Mouse (Mus musculus) kidney, embryonic 15.5 days (tissue): ENCODE measurements around the gene Bglap2. TPM values are rescaled to one million over a fixed set of nuclear protein-coding genes. Genes with fewer than 3 reads are reported as not detected.
A peak's percentile ranks its signal among the peaks of the same experiment; 100 is the strongest.
"Not testable (repeated sequence)": the region's sequence is repeated elsewhere in the genome, so short reads cannot be mapped to it uniquely, and the experiment has no call there.

ENCODE experiments used
- ATAC-seq: fragments of 200-750 bp; cut with Nextera tagmentation; replicated peaks from 2 replicates; pipeline ENCODE4 v1.8.0; 2017; ENCODE audit warnings: moderate TSS enrichment; ENCODE audit not compliant: low FRiP score
- H3K27ac ChIP-seq: fragments of 300-500 bp; sonication (generic); 2 replicates; pipeline ENCODE4 v1.5.1; 2015; ENCODE audit warnings: mild to moderate bottlenecking, inconsistent platforms
- H3K27me3 ChIP-seq: fragments of 300-500 bp; sonication (generic); 2 replicates; pipeline ENCODE4 v1.6.1; 2015; ENCODE audit warnings: inconsistent platforms
- H3K36me3 ChIP-seq: fragments of 300-500 bp; sonication (generic); 2 replicates; pipeline ENCODE4 v1.6.1; 2015; ENCODE audit warnings: inconsistent platforms
- H3K4me1 ChIP-seq: fragments of 300-500 bp; sonication (generic); 2 replicates; pipeline ENCODE4 v1.6.1; 2015; ENCODE audit warnings: inconsistent platforms
- H3K4me2 ChIP-seq: fragments of 300-500 bp; sonication (generic); 2 replicates; pipeline ENCODE4 v1.6.1; 2015; ENCODE audit warnings: moderate library complexity, mild to moderate bottlenecking, inconsistent platforms
- H3K4me3 ChIP-seq: fragments of 300-500 bp; sonication (generic); replicated peaks from 2 replicates; pipeline ENCODE4 v1.5.1; 2015; ENCODE audit warnings: mild to moderate bottlenecking, inconsistent platforms
- H3K9ac ChIP-seq: fragments of 300-500 bp; sonication (generic); 2 replicates; pipeline ENCODE4 v1.6.1; 2015; ENCODE audit warnings: mild to moderate bottlenecking, inconsistent platforms
- H3K9me3 ChIP-seq: fragments of 300-500 bp; sonication (generic); replicated peaks from 2 replicates; pipeline ENCODE4 v1.6.1; 2016; ENCODE audit warnings: inconsistent platforms
- WGBS: fragments of 180-500 bp; shearing (Covaris S2); methylation state at CpG from one replicate; pipeline ENCODE4 v1.1.7; 2015; ENCODE audit warnings: mixed read lengths; 5-methylcytosine and 5-hydroxymethylcytosine counted together
- polyA plus RNA-seq: library from polyadenylated mRNA; unstranded; fragments of >200 nt; fragmentation: Nextera tagmentation; extraction: Ambion mirVana; gene quantifications from 2 replicates; pipeline ENCODE4 v1.2.1, GENCODE M21; 2015

Bglap2 gene
- polyA plus RNA-seq, 1 experiment from 2014 or later = not detected

DNA sequence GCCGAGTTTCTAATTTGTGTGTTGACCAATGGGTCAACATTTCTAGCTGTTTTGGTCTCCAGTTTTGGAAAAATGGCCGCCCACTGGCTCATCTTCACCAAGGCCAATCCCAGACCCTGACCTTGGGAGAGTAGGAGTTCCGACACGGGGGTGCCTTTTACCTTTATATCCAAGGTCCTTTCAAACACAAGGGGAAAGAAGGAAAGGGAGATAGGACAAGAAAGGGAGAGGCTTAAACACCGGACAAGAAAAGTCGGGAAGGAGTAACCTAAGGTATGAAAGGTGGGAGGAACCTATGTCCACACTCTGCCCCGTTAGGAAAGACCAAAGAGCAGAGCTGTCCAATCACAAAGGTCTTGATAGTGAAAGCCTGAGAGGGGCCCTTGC is 32.1 kb upstream of the Bglap2 start:
- Histone ChIP-seq H3K27ac (peak overlapping the region; percentile 99), H3K9ac (peak overlapping the region; percentile 83), H3K9me3 (no peaks in the 10 kb centered on the region), H3K36me3 (peaks cover 53% of the 10 kb centered on the region), H3K4me2 (peak overlapping the region; percentile 71), H3K4me1 (peaks cover 42% of the 10 kb centered on the region), H3K27me3 (no peaks in the 10 kb centered on the region), H3K4me3 (peak overlapping the region; percentile 78)
- WGBS = 18% methylated on average over 7 of the region's 7 CpGs
- no peak; the same call in 1 of the 2 replicates for ATAC-seq

DNA sequence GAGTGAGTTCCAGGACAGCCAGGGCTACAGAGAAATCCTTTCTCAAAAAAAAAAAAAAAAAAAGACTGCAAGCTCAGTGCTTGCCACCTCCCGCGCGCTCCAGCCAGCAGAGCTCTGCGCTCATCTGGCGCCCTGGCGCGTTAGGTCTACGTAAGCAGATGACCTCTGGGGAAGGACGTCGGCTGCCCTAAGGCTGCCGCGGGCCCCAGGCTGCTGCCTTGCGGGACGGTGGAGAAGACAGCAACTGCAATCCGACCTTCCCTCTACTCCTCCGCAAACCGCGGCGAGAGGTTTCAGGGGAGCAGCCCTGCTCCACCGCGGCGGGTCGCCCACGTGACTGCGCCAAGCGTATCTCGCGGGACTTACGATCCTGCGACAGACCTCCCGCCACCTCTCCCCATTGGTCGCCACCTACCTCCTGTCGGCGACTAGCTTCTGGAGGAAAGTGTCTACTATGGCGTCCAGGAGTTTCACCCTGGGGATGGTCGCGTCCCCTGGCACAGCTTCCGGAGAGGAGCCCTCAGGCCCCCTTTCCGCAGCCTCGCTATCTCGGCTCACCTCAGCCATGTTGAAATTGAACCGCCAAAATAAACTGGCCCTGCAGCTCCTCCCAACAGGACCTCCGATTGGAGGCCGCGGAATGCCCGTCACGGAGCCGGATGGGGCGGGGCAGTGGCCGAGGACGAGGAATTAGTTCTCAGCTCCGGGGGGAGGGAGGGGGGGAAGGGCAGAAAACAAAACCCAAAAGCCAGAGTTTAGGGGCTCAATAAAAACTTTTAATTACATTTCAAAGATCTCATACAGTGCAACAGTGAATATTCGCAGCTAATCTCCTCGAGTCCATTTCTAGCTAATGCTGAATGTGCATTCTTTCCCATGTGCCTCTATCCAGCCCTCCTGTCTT is 31.5 kb upstream of the Bglap2 start, which contains the start of gene Pmf1:
Gene Pmf1, minus strand, starts transcription at position 591 of the 904 bp plus-strand sequence.
- peak within 1 kb of the TSS; percentile 71 for H3K4me2 ChIP-seq
- H3K4me3 ChIP-seq = peak within 1 kb of the TSS; percentile 78
- H3K27ac ChIP-seq = peak within 1 kb of the TSS; percentile 99
- peaks cover 46% of the 10 kb centered on the region for H3K36me3 ChIP-seq
- H3K4me1 ChIP-seq = peaks cover 42% of the 10 kb centered on the region
- H3K27me3 ChIP-seq = no peaks in the 10 kb centered on the region
- H3K9me3 ChIP-seq = no peaks in the 10 kb centered on the region
- peak; percentile 93 for ATAC-seq
- WGBS = under 1% methylated on average over 54 of the region's 54 CpGs
- peak within 1 kb of the TSS; percentile 83 for H3K9ac ChIP-seq

DNA sequence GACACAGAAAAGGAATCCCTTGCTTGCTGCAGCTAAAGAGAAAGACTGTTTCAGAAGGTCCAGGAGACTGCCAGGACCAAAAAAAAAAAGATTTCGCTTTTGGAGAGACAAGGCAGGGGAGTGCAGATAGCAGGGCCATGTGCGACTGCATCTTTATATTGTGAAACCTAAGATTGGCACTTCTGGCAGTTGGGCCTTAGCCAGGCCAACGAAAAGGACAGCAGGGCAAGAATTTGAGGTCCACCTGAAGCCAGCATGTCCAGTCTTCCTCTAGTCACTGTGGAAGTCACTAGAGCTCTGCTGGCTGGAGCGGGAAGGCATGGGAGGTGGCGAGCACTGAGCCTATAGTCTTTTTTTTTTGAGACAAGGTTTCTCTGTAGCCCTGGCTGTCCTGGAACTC is 30.5 kb upstream of the Bglap2 start:
- peak overlapping the region; percentile 83 for H3K9ac ChIP-seq
- WGBS = 54% methylated on average over 5 of the region's 5 CpGs
- peak overlapping the region; percentile 71 for H3K4me2 ChIP-seq
- ATAC-seq = no peak
- no peaks in the 10 kb centered on the region for H3K27me3 ChIP-seq
- peak overlapping the region; percentile 99 for H3K27ac ChIP-seq
- peaks cover 42% of the 10 kb centered on the region for H3K4me1 ChIP-seq
- no peaks in the 10 kb centered on the region for H3K9me3 ChIP-seq
- peaks cover 42% of the 10 kb centered on the region for H3K36me3 ChIP-seq
- H3K4me3 ChIP-seq = peak overlapping the region; percentile 78

DNA sequence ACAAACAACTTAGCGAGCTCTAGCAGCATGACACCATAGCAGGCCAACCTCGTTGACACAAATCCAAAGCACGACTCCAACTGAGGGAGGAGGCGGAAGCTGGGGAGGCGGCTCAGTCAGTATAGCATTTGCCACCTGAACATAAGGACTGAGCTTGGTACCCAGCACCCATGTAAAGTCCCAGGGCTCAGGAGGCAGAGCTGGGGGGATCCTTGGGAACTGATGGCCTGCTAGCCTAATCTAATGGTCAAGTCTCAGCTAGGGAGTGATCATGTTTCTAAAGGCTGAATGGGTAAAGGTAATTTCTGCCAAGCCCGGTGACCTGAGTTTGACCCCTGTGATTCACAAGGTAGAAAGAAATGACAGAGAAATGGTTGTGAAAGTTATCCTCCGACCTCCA is 29.0 kb upstream of the Bglap2 start:
- H3K4me3 ChIP-seq = no peak overlapping the region
- H3K36me3 ChIP-seq = peaks cover 41% of the 10 kb centered on the region
- H3K27me3 ChIP-seq = no peaks in the 10 kb centered on the region
- no peaks in the 10 kb centered on the region for H3K9me3 ChIP-seq
- peaks cover 42% of the 10 kb centered on the region for H3K4me1 ChIP-seq
- H3K9ac ChIP-seq = no peak overlapping the region
- H3K4me2 ChIP-seq = no peak overlapping the region
- 0 out of 2 replicates have a peak overlapping the region, but pooled peaks have one; percentile 15 for H3K27ac ChIP-seq
- no peak for ATAC-seq
- 48% methylated on average over 7 of the region's 7 CpGs for WGBS

DNA sequence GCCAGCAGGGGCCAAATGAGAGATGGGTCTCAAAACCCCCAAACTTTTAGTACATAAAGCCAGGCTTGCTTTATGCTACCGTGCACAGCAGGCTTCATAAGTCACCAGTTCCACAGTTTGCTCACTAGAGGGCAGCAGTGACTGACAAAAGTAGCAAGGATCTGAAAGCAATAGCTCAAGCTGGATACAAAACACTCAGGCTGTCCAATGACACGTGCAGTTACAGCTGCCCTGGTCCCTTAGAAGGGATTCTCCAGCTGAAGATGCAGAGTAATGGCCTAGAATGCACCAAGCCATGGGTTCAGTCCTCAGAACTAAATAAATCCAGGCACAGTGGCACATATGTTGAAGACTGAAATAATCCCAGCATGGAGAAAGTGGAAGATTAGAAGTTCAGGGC is 28.6 kb upstream of the Bglap2 start:
- Histone ChIP-seq H3K9me3 (no peaks in the 10 kb centered on the region), H3K27ac (no peak overlapping the region), H3K4me1 (peaks cover 42% of the 10 kb centered on the region), H3K9ac (no peak overlapping the region), H3K27me3 (no peaks in the 10 kb centered on the region), H3K4me3 (no peak overlapping the region), H3K4me2 (no peak overlapping the region), H3K36me3 (peaks cover 41% of the 10 kb centered on the region)
- WGBS = 0% methylated on average over 2 of the region's 2 CpGs
- ATAC-seq = no peak

DNA sequence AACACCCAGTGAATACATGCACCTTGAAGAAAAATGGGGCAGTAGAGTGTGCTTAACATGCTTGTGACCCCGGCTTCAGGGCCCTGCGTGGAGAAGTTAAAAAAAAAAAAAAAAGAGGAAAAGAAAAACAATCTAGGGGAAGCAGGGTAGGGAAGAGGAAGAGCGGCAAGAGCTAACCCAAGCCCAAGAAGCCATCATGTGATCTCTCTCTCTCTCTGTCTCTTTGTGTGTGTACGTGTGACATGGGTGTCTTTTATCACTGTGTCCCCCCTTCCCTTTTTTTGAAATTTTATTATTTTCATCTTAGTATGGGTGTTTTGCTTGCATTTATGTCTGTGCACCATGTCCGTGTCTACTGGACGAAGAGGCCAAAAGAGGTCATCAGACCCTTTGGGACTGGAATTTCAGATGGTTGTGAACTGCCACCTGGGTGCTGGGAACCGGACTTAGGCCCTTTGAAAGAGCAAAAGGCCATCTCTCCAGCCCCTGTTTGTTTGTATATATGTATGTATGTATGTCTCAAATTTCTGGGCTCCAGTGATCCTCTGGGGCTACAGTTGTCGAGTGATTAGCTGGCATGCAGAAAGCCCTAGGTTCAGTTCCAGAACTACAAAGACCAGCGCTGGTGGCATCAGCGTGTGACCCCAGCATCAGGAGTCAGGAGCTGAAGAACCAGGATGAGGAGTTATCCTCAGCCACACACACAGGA is 25.2 kb upstream of the Bglap2 start:
- Histone ChIP-seq H3K9me3 (no peaks in the 10 kb centered on the region), H3K27me3 (no peaks in the 10 kb centered on the region), H3K9ac (no peak overlapping the region), H3K36me3 (peaks cover 52% of the 10 kb centered on the region), H3K27ac (no peak overlapping the region), H3K4me2 (no peak overlapping the region), H3K4me3 (no peak overlapping the region), H3K4me1 (peaks cover 27% of the 10 kb centered on the region)
- WGBS = 83% methylated on average over 10 of the region's 10 CpGs
- no peak for ATAC-seq

DNA sequence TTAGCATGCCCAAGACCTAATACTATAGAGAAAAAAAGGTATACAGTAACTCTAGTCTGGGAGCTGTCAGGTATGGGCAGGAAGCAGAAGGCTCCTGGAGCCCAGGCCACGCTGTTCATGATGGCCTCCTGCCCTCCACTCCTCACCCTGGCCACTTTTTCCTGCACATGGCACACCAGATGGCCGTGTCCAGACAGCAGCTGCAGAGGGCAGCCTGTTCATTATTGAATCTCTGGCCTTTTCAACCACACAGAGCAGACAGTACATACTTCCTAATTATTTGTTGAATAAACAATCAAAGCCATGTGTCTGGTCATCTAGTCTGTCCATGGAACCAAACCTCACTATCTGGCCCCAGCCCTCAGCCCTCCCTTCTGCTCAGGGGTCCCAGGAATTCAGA is 20.2 kb upstream of the Bglap2 start:
- Histone ChIP-seq H3K27me3 (no peaks in the 10 kb centered on the region), H3K9me3 (no peaks in the 10 kb centered on the region), H3K9ac (no peak overlapping the region), H3K27ac (no peak overlapping the region), H3K4me3 (no peak overlapping the region), H3K4me2 (no peak overlapping the region), H3K4me1 (no peaks in the 10 kb centered on the region), H3K36me3 (peaks cover 64% of the 10 kb centered on the region)
- ATAC-seq = no peak
- 88% methylated on average over 2 of the region's 2 CpGs for WGBS

DNA sequence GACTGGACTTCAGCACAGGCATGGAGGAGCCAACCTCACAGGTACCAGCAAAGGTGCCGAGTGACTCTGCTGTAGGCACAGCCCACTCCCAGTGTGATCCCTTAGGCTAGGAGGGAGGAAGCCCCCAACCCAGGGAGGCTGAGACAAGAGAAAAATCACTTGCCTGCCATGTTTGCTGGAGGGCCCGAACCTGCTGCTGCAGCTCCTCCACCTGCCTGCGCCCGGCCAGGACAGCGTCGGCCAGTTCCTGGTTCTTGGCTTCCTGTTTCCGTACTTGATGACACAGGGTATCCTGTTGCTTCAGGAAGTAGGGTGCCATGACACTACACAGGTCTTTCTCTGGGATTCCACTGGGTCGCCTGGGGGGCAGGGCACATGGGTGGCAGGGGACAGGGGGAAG is 17.2 kb upstream of the Bglap2 start:
- H3K36me3 ChIP-seq = peaks cover 56% of the 10 kb centered on the region
- no peaks in the 10 kb centered on the region for H3K27me3 ChIP-seq
- H3K9me3 ChIP-seq = no peaks in the 10 kb centered on the region
- WGBS = 84% methylated on average over 8 of the region's 8 CpGs
- H3K4me3 ChIP-seq = no peak overlapping the region
- no peak overlapping the region for H3K4me2 ChIP-seq
- H3K27ac ChIP-seq = no peak overlapping the region
- no peaks in the 10 kb centered on the region for H3K4me1 ChIP-seq
- ATAC-seq = no peak
- no peak overlapping the region for H3K9ac ChIP-seq

DNA sequence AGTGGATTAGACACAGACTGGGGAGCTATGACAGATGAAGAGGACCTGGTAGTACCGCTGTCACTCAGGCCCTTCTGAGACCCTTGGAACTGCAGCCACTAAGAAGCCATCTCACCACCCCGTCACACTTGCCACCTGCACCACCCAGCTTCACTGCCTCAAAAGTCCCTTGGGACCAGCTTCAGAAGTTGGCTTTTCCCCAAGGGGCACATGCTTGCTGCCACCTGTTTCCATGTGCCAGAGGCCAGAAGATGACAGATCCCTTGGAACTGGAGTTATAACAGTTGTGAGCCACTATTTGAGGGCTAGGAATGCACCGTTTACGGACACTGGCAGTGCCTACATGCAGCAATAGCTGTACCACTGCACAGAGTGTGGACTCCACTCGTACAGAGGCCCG is 16.8 kb upstream of the Bglap2 start:
- WGBS = over 99% methylated on average over 6 of the region's 6 CpGs
- Histone ChIP-seq H3K4me2 (no peak overlapping the region), H3K4me1 (no peaks in the 10 kb centered on the region), H3K9me3 (no peaks in the 10 kb centered on the region), H3K27ac (no peak overlapping the region), H3K36me3 (peaks cover 58% of the 10 kb centered on the region), H3K9ac (no peak overlapping the region), H3K27me3 (no peaks in the 10 kb centered on the region), H3K4me3 (no peak overlapping the region)
- no peak for ATAC-seq

DNA sequence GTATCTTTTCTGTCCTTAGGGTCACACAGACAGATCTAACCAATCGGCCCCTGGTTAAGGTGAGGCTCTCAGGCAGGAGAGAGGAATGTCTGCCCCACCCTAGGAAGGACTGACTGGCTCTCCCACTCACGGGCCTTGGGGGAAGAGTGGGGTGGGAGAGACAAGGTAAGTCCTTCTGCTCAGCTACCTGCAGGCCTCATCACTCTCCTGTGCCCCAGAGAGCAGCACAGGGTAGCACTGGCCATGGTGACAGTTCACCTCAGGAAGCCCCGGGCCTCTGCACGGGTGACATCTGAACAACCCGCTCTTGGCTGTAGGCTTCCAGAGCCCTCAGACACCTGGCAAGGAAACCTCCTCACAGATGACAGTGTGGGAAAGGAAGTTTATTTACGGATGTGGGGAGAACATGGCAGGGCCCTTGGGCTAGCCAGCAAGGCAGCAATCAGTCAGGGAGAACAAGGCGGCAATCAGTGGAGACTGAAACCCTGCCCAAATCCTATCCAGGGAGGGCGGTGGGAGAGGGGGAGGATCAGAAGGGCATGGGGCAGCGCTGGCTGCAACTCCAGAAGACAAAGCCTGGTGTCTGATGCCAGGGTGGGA is 15.4 kb upstream of the Bglap2 start:
- Histone ChIP-seq H3K4me1 (no peaks in the 10 kb centered on the region), H3K36me3 (peaks cover 54% of the 10 kb centered on the region), H3K27ac (no peak overlapping the region), H3K27me3 (no peaks in the 10 kb centered on the region), H3K4me3 (no peak overlapping the region), H3K9ac (no peak overlapping the region), H3K4me2 (no peak overlapping the region), H3K9me3 (no peaks in the 10 kb centered on the region)
- 79% methylated on average over 9 of the region's 9 CpGs for WGBS
- 0 out of 2 replicates have a peak, but pooled peaks have one; percentile 18 for ATAC-seq

DNA sequence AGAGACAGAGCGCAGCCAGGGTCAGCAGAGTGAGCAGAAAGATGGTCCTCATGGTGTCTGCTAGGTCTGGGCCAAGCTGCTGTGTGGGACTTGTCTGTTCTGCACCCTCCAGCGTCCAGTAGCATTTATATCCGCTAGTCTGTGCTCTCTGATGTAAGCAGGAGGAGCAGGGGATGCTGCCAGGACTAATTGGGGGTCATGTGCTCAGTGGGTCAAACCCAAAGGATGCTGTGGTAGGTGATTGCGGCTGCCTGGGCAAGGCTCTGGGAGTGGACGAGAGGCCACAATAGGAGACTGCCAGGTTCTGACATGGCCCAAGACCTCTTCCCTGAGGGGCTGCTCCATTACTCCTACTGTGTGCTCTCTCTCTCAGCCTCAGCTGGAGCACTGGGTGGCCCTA is 5.9 kb upstream of the Bglap2 start, which contains the start of gene Bglap:
Gene Bglap, minus strand, starts transcription at position 101 of the 400 bp plus-strand sequence.
- H3K9ac ChIP-seq = no peak within 1 kb of the TSS
- no peak for ATAC-seq
- peaks cover 8% of the 10 kb centered on the region; the same call in 1 of the 2 replicates for H3K4me1 ChIP-seq
- no peaks in the 10 kb centered on the region for H3K36me3 ChIP-seq
- no peak within 1 kb of the TSS for H3K4me3 ChIP-seq
- H3K9me3 ChIP-seq = no peaks in the 10 kb centered on the region
- no peak within 1 kb of the TSS for H3K27ac ChIP-seq
- H3K27me3 ChIP-seq = no peaks in the 10 kb centered on the region
- H3K4me2 ChIP-seq = no peak within 1 kb of the TSS
- WGBS = 78% methylated on average over 5 of the region's 5 CpGs

DNA sequence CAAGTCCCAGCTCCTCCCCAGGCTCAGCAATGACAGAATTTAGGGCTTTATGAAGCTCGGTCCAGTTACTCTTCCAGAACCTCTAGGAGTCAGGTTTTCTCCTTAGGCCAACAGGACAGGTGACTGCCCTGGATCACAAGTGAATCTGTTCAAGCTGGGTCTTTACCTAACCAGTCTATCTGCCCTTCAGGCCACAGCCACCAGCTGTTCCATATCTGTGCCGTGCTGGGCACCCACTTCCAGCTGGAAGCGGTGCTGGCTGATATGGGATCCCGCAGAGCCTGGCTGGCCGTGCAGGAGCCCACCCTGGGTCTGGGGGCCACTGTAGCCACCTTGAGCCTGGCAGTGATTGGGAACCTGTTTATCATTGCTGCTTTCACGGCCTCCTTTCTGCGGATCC is 3.9 kb upstream of the Bglap2 start:
- H3K27ac ChIP-seq, H3K4me3 ChIP-seq, H3K4me1 ChIP-seq, H3K36me3 ChIP-seq, H3K9me3 ChIP-seq, H3K9ac ChIP-seq, H3K27me3 ChIP-seq: not testable (repeated sequence)
- peak overlapping the region; percentile 59 for H3K4me2 ChIP-seq
- ATAC-seq = peak; percentile 27
- WGBS = 14% methylated on average over 1 of the region's 7 CpGs
